Mouse (Mus musculus) embryonic facial prominence, embryonic 15.5 days (tissue): ENCODE results near the gene 4930523C07Rik. TPM values are rescaled to one million over a fixed set of nuclear protein-coding genes. Genes with fewer than 3 reads are reported as not detected.

Experiments
- ATAC-seq: fragments of 200-750 bp; cut with Nextera tagmentation; 2 replicates; pipeline ENCODE4 v1.8.0; 2017; ENCODE audit warnings: low read depth, moderate TSS enrichment; ENCODE audit not compliant: insufficient number of reproducible peaks, low FRiP score, low TSS enrichment
- H3K27ac ChIP-seq: fragments of 300-500 bp; sonication (generic); replicated peaks from 2 replicates; pipeline ENCODE4 v1.5.1; 2015; ENCODE audit warnings: mild to moderate bottlenecking, inconsistent platforms
- H3K27me3 ChIP-seq: fragments of 300-500 bp; sonication (generic); 2 replicates; pipeline ENCODE4 v1.6.1; 2015; ENCODE audit warnings: inconsistent platforms
- H3K36me3 ChIP-seq: fragments of 300-500 bp; sonication (generic); 2 replicates; pipeline ENCODE4 v1.6.1; 2015; ENCODE audit warnings: mild to moderate bottlenecking, inconsistent platforms
- H3K4me1 ChIP-seq: fragments of 300-500 bp; sonication (generic); 2 replicates; pipeline ENCODE4 v1.6.1; 2015; ENCODE audit warnings: inconsistent platforms
- H3K4me2 ChIP-seq: fragments of 300-500 bp; sonication (generic); replicated peaks from 2 replicates; pipeline ENCODE4 v1.6.1; 2015; ENCODE audit warnings: mild to moderate bottlenecking, inconsistent platforms
- H3K4me3 ChIP-seq: fragments of 300-500 bp; sonication (generic); replicated peaks from 2 replicates; pipeline ENCODE4 v1.5.1; 2015; ENCODE audit warnings: mild to moderate bottlenecking, inconsistent platforms
- H3K9ac ChIP-seq: fragments of 300-500 bp; sonication (generic); 2 replicates; pipeline ENCODE4 v1.6.1; 2015; ENCODE audit warnings: inconsistent platforms
- H3K9me3 ChIP-seq: fragments of 300-500 bp; sonication (generic); replicated peaks from 2 replicates; pipeline ENCODE4 v1.6.1; 2016; ENCODE audit warnings: inconsistent platforms
- WGBS: fragments of 180-500 bp; shearing (Covaris S2); methylation state at CpG from one replicate; pipeline ENCODE4 v1.1.7; 2015; 5-methylcytosine and 5-hydroxymethylcytosine counted together
- polyA plus RNA-seq: library from polyadenylated mRNA; unstranded; fragments of >200 nt; fragmentation: Nextera tagmentation; extraction: Ambion mirVana; gene quantifications from 2 replicates; pipeline ENCODE4 v1.2.1, GENCODE M21; 2015

The 4930523C07Rik gene
- polyA plus RNA-seq, 1 experiment from 2014 or later: 15.7 TPM

DNA sequence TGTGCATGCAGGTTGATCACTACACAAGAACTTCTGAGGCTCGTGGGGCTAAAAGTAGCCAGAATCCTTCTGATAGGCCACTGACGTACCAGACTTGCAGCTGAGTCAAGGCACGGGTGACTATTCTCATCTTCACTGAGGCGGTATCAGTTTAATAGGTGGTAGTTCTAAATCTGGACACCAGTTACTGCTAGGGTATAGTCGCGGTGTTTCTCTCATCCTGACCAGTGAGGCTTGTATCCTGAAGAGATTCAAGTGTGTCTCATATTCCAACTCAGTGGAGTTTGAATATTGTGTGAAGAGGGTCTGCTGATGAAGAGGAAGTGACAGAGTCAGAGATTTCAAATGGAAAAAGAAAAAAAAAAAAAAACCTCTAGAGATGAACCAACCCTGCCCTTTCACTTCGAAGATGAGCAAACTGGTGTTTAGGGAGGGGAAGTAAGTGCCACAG lies 3.3 kb downstream of the 4930523C07Rik start:
- Histone ChIP-seq H3K4me2 (no peak overlapping the region), H3K9ac (no peak overlapping the region), H3K4me1 (peaks cover 2% of the 10 kb centered on the region; the same call in 1 of the 2 replicates), H3K27me3 (no peaks in the 10 kb centered on the region), H3K4me3 (no peak overlapping the region), H3K36me3 (no peaks in the 10 kb centered on the region), H3K9me3 (no peaks in the 10 kb centered on the region), H3K27ac (no peak overlapping the region)
- ATAC-seq: no peak
- 88% methylated on average over 7 of the region's 7 CpGs for WGBS

DNA sequence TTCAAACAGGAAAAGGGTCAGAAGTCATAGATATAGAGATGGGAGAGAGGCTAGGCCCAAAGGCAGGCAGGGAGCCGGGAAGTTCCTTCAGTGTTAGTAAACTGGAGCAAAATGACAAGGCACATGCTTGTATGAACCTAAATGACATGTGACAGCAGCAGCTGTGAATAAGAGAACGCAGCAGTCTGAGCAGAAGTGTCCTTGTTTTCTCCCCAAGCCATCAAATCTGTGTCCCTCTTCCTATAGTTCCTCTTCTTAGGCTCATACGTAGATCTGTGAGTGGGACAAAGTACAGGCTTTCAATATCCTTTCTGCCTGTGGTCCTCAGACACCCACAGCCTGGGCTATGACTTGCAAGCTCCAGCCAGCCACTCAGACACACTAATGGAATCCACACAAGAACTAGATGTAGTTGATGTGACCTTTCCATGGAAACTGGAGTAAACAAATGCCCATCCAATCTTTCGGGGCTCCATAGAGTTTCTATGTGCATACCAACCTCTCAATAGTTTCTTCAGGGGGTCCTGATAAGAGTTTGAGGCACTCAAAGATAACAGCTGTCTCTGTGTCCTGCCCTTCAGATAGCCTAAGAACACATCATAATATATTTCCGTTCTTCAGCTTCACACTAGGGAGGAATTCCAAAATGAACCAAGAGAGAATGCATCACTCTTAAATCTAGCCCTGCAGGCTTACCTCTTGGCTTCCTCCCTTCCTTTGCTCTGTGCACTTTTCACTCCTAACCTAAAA lies 5.1 kb downstream of the 4930523C07Rik start:
- H3K9ac ChIP-seq: no peak overlapping the region
- H3K27ac ChIP-seq: no peak overlapping the region
- no peak overlapping the region for H3K4me2 ChIP-seq
- no peak overlapping the region for H3K4me3 ChIP-seq
- ATAC-seq: no peak
- H3K27me3 ChIP-seq: no peaks in the 10 kb centered on the region
- no peaks in the 10 kb centered on the region for H3K9me3 ChIP-seq
- H3K36me3 ChIP-seq: no peaks in the 10 kb centered on the region
- WGBS: 76% methylated on average over 5 of the region's 5 CpGs
- peaks cover 2% of the 10 kb centered on the region; the same call in 1 of the 2 replicates for H3K4me1 ChIP-seq

DNA sequence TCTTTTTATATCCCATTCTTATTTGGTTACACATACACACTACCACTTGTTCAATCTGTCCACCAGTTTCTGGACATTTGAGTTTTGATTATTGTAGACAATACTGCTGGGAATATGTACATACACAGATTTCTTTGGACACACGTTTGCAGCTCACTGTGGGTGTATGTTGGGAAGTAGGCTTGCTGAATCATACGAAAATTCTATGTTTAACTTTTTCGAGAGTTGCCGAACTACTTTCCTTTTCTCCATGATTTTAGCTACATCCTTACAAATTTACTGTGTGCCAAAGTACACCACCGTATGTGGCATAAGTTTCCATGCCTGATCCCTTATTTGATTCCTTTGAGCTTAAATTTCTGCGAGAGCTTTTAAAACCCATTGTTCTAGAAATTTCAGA lies 6.7 kb downstream of the 4930523C07Rik start:
- Histone ChIP-seq H3K36me3 (no peaks in the 10 kb centered on the region), H3K4me3 (no peak overlapping the region), H3K9ac (no peak overlapping the region), H3K27me3 (no peaks in the 10 kb centered on the region), H3K9me3 (no peaks in the 10 kb centered on the region), H3K4me1 (no peaks in the 10 kb centered on the region), H3K27ac (no peak overlapping the region), H3K4me2 (no peak overlapping the region)
- no peak for ATAC-seq
- 83% methylated on average over 6 of the region's 6 CpGs for WGBS

GRCm38 (mm10) chr1:160052556-160053315 lies 8.6 kb downstream of the 4930523C07Rik start:
- ATAC-seq: no peak
- Histone ChIP-seq H3K27ac (no peak overlapping the region), H3K36me3 (no peaks in the 10 kb centered on the region), H3K27me3 (no peaks in the 10 kb centered on the region), H3K9me3 (no peaks in the 10 kb centered on the region), H3K4me2 (no peak overlapping the region), H3K4me1 (no peaks in the 10 kb centered on the region), H3K9ac (no peak overlapping the region), H3K4me3 (no peak overlapping the region)
- 82% methylated on average over 2 of the region's 2 CpGs for WGBS

DNA sequence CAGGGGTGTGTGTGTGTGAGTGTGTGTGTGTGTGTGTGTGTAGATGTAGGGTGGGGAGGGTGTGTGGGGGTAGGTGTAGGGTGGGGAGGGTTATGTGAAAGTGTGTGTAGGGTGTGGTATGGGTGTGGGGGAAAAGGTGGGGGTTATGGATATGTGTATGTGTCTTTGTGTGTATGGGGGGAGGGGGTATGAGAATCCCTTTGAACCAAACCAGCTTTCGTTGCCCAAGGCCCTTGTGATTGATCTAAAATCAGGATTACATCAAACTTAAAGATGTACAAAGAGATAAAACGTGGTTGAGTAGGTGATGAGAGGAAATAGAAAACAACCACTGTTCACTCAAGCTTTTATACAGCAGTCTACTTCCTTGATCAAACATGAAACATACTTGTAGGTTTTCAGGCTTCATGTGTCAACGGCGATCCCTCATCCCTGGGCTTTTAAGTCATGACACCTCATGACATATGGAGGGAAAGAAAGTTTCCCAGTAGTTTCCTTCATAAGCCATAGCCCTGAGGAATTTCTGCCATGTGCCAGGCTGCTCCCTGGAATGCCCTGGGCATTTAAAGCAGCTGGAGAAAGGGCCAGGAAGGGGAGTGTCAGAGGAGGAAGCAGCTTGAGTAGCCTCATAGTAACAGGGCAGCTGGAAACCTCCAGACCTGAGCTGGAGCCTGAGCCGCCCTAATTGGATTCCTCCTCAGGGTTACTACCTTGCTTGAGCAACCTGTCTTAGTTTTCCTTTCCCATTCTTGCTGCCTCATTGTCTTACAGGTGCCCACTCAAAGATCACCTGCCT lies 9.5 kb downstream of the 4930523C07Rik start:
- H3K27me3 ChIP-seq: no peaks in the 10 kb centered on the region
- WGBS: 62% methylated on average over 5 of the region's 5 CpGs
- no peak for ATAC-seq
- no peak overlapping the region for H3K27ac ChIP-seq
- no peak overlapping the region for H3K4me2 ChIP-seq
- H3K4me1 ChIP-seq: no peaks in the 10 kb centered on the region
- no peak overlapping the region for H3K4me3 ChIP-seq
- H3K9ac ChIP-seq: no peak overlapping the region
- H3K9me3 ChIP-seq: no peaks in the 10 kb centered on the region
- no peaks in the 10 kb centered on the region for H3K36me3 ChIP-seq

DNA sequence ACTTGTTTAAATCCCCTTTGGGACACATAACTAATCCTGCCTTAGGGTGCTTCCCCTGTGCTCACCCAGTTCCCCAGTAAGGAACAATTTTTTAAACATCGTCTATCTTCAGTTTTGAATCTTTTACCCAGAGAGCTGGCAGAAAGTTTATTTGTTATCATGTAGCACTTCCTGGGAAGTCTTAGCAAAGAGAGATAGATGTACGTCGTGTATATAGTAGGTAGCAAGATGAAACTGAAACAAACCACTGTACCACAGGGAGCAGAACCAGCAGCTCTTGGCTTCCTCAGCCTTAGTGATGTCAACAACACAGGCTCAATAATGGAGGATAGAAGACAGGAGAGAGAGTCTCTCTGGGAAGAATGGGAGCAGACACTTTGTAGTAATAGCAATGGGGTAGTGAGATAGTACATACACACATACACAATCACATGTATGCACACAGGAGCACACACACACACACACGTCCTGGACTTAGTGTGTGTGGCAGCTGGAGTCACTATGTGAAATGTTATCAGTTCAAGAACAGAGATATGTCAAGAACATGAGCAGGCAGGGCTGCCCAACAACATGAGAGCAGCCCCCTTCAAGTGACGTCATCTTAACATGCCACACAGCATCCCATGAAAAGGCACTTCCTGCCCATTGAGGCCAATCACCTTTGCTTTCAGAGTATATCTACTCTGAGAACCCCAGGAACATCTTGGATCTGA lies 10.3 kb downstream of the 4930523C07Rik start:
- ATAC-seq: no peak
- Histone ChIP-seq H3K4me3 (no peak overlapping the region), H3K27ac (no peak overlapping the region), H3K4me1 (no peaks in the 10 kb centered on the region), H3K36me3 (no peaks in the 10 kb centered on the region), H3K9me3 (no peaks in the 10 kb centered on the region), H3K4me2 (no peak overlapping the region), H3K9ac (no peak overlapping the region), H3K27me3 (no peaks in the 10 kb centered on the region)
- 79% methylated on average over 5 of the region's 5 CpGs for WGBS

GRCm38 (mm10) chr1:160057657-160058056 lies 13.5 kb downstream of the 4930523C07Rik start:
- H3K4me1 ChIP-seq: no peaks in the 10 kb centered on the region
- no peak overlapping the region for H3K9ac ChIP-seq
- H3K36me3 ChIP-seq: no peaks in the 10 kb centered on the region
- no peak overlapping the region for H3K27ac ChIP-seq
- H3K9me3 ChIP-seq: no peaks in the 10 kb centered on the region
- WGBS: 32% methylated on average over 3 of the region's 3 CpGs
- no peak overlapping the region for H3K4me3 ChIP-seq
- ATAC-seq: no peak
- H3K27me3 ChIP-seq: no peaks in the 10 kb centered on the region
- no peak overlapping the region for H3K4me2 ChIP-seq

DNA sequence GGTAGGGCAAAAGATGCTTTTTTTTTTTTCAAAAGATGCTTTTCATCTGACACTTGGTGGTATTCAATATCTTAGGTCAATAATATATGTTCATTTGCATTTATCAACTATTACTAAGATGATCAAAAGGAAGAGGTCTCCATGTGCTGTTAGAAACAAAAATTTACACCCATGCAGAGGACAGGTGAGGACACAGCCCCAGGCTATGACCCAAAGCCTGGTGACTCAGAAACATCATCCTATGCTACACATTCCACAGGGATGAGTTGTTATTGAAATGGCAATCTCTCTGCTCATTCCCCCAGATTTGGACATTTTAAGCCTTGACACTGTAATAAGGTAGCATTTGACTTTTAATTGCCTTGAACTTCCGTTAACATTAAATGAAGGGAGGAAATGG lies 15.7 kb downstream of the 4930523C07Rik start:
- H3K36me3 ChIP-seq: no peaks in the 10 kb centered on the region
- no peak overlapping the region for H3K27ac ChIP-seq
- no peak overlapping the region for H3K9ac ChIP-seq
- H3K4me1 ChIP-seq: no peaks in the 10 kb centered on the region
- no peaks in the 10 kb centered on the region for H3K27me3 ChIP-seq
- ATAC-seq: no peak
- WGBS: 66% methylated on average over 1 of the region's 1 CpGs
- H3K9me3 ChIP-seq: no peaks in the 10 kb centered on the region
- H3K4me3 ChIP-seq: no peak overlapping the region
- H3K4me2 ChIP-seq: no peak overlapping the region

- WGBS: 66% methylated on average over 6 of the region's 6 CpGs
- Histone ChIP-seq H3K27me3 (no peaks in the 10 kb centered on the region), H3K27ac (no peak overlapping the region), H3K36me3 (no peaks in the 10 kb centered on the region), H3K4me3 (no peak overlapping the region), H3K9ac (no peak overlapping the region), H3K4me1 (no peaks in the 10 kb centered on the region), H3K4me2 (no peak overlapping the region), H3K9me3 (no peaks in the 10 kb centered on the region)
- no peak for ATAC-seq
Measured at GRCm38 (mm10) chr1:160060542-160060941, 16.4 kb downstream of the 4930523C07Rik start.

DNA sequence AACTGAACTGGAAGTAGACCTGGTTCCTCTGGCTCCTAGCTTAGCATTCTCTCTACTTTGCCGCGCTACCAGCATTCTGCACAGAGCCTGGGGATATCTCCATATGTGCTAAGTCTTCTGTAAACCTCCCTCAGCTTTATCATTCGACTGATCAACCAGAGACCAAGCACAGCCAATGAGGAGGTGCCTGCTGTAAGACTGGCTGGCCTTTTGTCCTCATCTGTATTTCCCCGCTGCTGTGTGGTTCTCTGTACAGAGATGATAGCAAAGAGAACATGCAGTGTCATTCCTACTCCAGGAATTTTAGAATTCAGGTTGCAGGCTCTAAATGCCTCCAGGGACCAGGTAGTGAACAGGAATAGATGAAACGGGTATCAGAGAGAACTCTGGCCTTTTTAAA lies 17.1 kb downstream of the 4930523C07Rik start:
- Histone ChIP-seq H3K27ac (no peak overlapping the region), H3K4me3 (no peak overlapping the region), H3K4me2 (no peak overlapping the region), H3K9me3 (no peaks in the 10 kb centered on the region), H3K4me1 (no peaks in the 10 kb centered on the region), H3K27me3 (no peaks in the 10 kb centered on the region), H3K9ac (no peak overlapping the region), H3K36me3 (no peaks in the 10 kb centered on the region)
- ATAC-seq: no peak
- WGBS: 74% methylated on average over 5 of the region's 5 CpGs
